Mouse (Mus musculus) E14TG2a.4 (cell line): ENCODE measurements around the gene Babam1.

Source experiments
- CTCF ChIP-seq: conservative IDR thresholded peaks from 2 replicates; pipeline ENCODE4 v1.5.1; 2014; ENCODE audit warnings: low read length
- NANOG ChIP-seq: IDR thresholded peaks from 2 replicates; pipeline ENCODE4 v1.6.1; 2014; ENCODE audit warnings: borderline replicate concordance, low read length, mixed read lengths
- POU5F1 ChIP-seq: IDR thresholded peaks from 2 replicates; pipeline ENCODE4 v1.6.1; 2014; ENCODE audit warnings: low read length, borderline replicate concordance

DNA sequence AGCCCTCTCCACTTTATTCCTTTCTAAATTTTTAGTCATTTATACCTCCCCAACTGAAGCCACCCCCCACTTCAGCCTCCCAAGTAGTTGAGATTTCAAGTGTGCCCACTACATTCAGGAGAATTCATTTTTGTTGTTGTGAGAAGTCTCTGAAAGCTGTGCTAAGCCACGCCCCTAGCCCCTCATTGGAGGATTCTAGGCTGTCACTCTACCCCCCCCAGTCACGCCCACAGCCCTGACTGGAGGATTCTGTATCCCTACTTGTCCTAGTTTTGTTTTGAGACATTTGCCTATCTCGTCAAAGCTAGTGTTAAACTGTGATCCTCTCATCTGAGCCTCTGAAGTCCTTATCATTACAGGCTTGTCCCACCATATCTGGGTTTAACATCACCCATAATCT, 3.8 kb upstream of the Babam1 start:
- no peak for TF ChIP-seq CTCF
- TF ChIP-seq POU5F1 = no peak
- TF ChIP-seq NANOG = no peak
